Mouse (Mus musculus): ENCODE results near the gene Eef2k.
"Not testable (repeated sequence)": the region's sequence is repeated elsewhere in the genome, so short reads cannot be mapped to it uniquely, and the experiment has no call there.

Gene Eef2k

GRCm38 (mm10) chr7:120936522-120936921 is 93.9 kb downstream of the Eef2k start:
- DNase-seq (ENCODE audit: low read depth, low spot score): no peak

GRCm38 (mm10) chr7:120938206-120938605 is 95.6 kb downstream of the Eef2k start:
- no peak for DNase-seq (ENCODE audit: low read depth, low spot score)

DNA sequence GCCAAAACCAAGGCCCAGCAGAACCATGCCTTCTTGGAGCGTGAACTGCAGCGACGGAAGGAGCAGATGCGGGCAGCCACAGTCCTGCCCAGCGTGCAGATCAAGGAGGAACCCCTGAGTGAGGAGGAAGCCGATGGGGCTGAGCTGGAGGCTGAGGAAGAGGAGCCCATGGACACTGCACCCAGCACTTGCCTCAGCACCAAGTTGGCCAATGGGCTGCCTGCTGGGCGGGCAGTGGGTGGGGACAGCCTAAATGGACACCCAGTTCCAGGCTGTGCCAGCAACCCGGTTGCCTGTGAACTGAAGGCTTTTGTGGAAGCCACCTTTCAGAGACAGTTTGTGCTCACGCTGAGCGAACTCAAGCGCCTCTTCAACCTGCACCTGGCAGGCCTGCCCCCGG is 97.7 kb downstream of the Eef2k start:
- DNase-seq (ENCODE audit: low read depth, low spot score): no peak

DNA sequence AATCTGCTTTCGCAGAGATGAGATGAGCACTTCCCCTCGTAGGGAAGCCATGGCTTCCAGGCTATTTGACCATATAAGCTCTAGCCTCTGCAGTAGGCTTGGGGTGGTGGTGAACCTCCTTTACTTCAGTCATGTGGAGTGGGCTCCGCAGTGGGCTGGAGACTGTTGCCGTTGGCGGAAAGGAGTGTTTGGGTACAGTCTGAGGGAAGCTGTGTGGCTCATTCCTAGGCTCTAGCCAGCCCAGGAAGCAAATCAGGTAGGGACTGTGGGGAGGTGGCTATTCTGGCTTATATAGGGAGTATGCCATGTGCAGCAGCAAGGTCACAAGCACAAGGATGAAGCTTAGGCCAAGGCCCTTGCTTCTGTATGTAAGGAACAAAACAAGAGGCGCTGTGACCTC is 98.6 kb downstream of the Eef2k start:
- DNase-seq (ENCODE audit: low read depth, low spot score): no peak

DNA sequence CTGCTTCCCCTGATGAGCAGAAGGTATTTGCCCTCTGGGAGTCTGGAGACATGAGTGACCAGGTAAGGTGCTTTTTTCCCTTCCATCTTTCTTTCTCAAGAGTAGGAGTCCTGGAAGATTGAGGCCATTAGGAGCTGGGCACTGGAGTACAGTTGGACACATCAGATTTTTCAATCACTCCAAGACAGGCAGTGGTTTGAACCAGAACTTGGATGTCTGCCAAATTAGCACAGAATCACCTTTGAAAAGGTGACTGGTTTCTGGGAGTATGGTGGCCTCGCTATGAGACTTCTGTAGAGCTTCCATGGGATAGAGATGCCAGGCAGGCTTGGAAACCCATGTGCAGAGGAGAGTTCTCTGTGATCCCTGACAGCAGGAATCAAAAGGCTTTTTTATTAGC is 99.9 kb downstream of the Eef2k start:
- DNase-seq (ENCODE audit: low read depth, low spot score): no peak

GRCm38 (mm10) chr7:120943936-120944509 is 101.4 kb downstream of the Eef2k start:
- DNase-seq (ENCODE audit: low read depth, low spot score): no peak

GRCm38 (mm10) chr7:120953591-120953990 is 111.0 kb downstream of the Eef2k start:
- DNase-seq (ENCODE audit: low read depth, low spot score): not testable (repeated sequence)

Data from embryo, embryonic 11.5 days (tissue).